Mouse (Mus musculus) neural tube, embryonic 10.5 days (tissue): ENCODE data around the gene Olfr325.
"Not testable (repeated sequence)": the region's sequence is repeated elsewhere in the genome, so short reads cannot be mapped to it uniquely, and the experiment has no call there.

Experiments
- DNase-seq: peaks from one replicate; pipeline ENCODE4 v3.0.0-alpha.2; 2017; ENCODE audit warnings: low spot score; ENCODE audit errors: extremely low spot score

The Olfr325 gene

DNA sequence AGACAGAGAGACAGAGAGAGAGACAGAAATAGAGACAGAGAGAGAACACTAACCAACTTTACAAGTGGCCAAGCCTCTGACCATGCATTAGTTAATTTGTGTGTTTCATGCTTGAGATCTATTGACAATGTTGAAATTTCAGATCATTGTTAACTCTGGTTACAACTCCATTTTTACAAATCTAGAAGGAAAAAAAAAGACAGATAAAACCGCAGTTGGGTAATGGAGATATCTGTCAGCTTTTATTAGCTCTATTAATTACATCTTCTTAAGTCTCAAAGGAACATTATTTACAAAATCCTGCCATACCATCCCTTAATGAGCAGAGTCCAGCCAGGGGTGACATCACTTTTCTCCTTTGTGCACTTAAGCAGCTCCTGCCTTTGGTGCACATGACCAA lies at the start of gene Olfr325:
TSS of gene Olfr325 (plus strand) at position 301 of the 400 bp plus-strand sequence.
- no peak for DNase-seq

DNA sequence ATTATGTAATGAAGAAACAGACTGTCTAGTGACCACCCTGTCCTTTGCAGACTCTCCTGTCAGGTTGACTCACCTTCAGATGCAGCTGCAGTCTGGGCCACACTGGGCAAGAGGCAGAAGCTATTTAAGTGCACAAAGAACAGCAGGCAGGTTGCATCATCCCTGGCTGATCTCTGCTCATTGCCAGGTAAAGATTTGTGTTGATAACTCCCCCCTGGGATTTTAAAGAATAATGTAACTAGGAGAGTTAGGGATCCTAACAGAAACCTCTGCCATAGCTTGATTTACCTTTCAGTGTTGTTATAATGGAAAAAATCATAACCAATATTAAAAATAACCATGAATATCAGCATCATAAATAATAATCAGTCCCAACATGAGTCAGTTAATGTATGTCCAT lies 42.8 kb upstream of the Olfr325 start, which contains the start of gene Olfr330:
TSS of gene Olfr330 (minus strand) at position 101 of the 400 bp plus-strand sequence.
- not testable (repeated sequence) for DNase-seq

DNA sequence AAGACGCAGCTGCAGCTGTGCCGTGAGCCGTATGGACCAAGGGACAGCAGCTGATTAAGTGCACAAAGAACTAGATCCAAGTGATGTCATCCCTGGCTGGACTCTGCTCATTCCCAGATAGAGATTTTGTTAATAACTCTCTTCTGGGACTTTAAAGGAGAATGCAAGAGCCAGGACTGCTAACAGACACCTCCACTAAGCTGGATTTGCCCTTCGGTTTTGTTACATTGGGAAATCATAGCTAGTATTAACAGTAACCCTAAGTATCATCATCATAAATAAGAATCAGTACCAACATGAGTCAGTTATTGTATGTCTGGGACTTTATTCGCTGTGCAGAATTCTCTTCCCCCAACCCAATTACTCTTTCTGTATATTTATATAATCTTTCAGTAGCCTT lies 31.2 kb upstream of the Olfr325 start, which contains the start of gene Olfr329-ps:
TSS of gene Olfr329-ps (minus strand) at position 101 of the 400 bp plus-strand sequence.
- no peak for DNase-seq

- DNase-seq, result no peak
These were observed 22.0 kb upstream of the Olfr325 start, which contains the start of gene Olfr328 for GRCm38 (mm10) chr11:58555536-58555935. Gene Olfr328, minus strand, starts transcription at chr11:58555636.

- no peak for DNase-seq
These were observed 7.1 kb upstream of the Olfr325 start, which contains the start of gene Olfr224 for GRCm38 (mm10) chr11:58570405-58570804. Gene Olfr224, minus strand, starts transcription at chr11:58570553.

DNA sequence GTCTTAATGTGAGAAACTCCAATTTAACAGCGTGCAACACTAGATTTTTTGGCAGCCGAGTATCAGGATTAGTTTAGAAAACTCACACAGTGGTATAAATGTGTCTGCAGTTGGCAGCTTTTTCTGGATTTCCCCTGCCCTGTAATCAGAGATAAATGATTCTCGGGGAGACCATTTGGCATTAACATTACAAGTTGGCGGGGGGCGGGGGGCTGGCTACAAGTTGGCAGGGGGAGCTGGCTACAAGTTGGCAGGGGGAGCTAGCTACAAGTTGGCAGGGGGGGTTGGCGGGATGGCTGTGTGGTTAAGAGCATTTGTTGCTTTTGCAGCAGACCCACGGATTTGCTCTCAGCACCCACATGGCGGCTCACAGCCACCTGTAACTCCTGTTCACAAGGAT lies 1.1 kb downstream of the Olfr325 start:
- DNase-seq, result no peak

DNA sequence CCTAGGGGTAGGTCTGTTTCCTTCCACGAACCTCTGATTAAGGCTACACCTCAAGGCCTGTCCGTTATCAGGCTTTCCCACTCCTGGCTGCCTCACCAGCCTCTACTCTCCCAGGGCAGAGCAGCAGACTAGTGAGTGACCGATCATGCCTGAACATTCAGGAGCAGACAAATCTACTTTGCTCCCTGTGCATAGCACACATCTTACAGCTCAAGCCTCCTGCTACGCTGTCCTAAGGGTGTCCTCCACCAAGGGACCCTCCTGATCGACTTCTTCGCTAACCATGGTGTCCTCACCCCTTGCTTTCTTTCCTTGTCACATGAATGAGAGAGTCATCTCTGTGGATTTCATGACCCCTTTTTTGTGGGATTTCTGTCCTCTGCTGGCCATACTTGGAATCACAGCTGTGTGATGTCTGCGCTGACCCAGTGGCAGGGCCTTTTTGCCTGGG lies 10.4 kb downstream of the Olfr325 start:
- peak; percentile 35 for DNase-seq

DNA sequence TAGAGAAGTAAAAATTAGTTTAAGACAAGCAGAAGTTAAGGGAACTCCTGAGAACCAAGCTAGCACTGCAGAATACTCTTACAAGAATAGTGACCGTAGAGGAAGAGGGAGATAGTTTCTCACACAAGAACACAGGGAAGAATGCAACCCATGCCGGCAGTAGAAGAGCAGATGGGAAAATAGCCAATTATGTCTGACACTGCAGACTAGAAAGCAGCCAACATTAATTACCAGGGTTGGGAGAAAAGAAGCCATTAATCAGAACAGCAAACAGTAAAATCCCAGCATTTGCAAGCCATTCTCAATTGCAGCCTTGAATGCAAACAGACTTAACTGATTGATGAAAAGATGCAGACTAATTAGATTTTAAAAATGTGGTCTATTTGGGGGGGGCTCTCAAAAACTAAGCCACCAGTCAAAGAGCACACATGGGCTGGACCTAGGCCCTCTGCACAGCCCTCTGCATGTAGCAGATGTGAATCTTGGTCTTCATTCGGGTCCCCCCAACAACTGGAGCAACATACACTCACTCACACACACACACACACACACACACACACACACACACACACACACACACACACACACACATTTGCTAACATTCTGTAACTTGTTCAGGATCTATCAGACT lies 11.2 kb downstream of the Olfr325 start:
- DNase-seq, result no peak

GRCm38 (mm10) chr11:58594814-58595213 lies 17.3 kb downstream of the Olfr325 start, which contains the start of gene Olfr324:
Gene Olfr324, plus strand, starts transcription at chr11:58595114.
- no peak for DNase-seq

- DNase-seq, result no peak
These were observed 20.3 kb downstream of the Olfr325 start for GRCm38 (mm10) chr11:58597837-58598236.

GRCm38 (mm10) chr11:58602062-58602461 lies 24.5 kb downstream of the Olfr325 start:
- DNase-seq, result no peak

- no peak for DNase-seq
These were observed 25.4 kb downstream of the Olfr325 start for GRCm38 (mm10) chr11:58602800-58603560.

DNA sequence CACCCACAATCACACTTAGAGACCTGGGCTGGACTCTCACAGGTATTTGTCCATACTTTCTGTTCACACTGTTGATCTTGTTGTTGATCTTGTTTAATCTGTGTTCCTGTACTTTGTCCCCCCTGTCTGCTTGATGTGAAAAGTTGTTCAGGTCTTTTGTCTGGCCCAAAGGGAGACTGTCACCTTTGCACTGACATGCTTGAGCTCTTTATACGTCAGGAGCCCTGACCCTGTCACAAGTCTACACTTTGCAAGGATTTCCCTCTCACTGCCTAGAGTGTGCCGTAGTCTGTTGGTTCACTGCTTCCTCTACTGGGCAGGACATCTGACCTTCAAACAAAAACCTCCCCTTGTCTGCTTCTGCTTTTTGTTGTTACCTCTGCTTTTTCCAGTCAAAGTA lies 27.2 kb downstream of the Olfr325 start:
- no peak for DNase-seq

GRCm38 (mm10) chr11:58605228-58605627 lies 27.7 kb downstream of the Olfr325 start:
- DNase-seq, result no peak

GRCm38 (mm10) chr11:58606177-58606919 lies 28.8 kb downstream of the Olfr325 start:
- DNase-seq, result no peak

- DNase-seq, result no peak
These were observed 29.5 kb downstream of the Olfr325 start for GRCm38 (mm10) chr11:58607030-58607429.

DNA sequence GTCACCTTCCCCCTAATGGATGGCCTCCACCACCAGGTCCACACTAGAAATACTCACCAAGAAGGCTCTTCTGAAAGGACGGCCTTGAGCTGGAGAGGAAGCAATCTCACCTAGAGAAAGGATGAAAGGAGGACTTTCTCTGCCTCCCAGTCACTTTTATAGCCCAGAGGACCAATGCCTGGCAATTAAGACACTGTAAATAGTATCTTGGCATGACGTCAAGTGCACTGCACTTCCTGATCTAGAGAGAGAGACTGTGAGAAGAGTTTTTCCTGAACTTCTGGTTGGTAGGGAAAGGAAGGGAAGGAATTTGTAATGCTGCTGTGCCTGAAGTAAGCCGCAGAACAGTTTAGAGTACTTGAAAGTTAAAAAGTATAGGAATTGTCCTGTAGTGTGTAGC lies 35.8 kb downstream of the Olfr325 start:
- no peak for DNase-seq

DNA sequence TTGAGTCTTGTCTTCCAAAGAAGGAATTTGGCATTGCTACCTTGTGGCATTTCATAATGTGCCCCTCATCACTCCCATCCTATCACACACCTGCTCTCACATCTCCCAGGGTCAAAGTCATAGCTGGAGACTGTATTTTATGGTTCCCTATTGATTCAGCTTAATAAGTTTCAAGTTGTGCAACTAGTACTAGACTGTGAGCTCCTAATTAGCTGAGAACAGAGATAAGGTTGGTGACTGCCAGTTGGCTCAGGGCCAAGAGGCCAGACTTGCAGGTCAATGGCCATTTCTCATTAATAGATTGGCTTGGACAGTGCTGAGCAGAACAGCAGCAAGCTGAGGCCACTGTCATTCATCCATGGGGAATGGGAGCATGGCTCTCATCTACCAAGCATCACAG lies 37.0 kb downstream of the Olfr325 start:
- DNase-seq, result no peak

GRCm38 (mm10) chr11:58615975-58616374 lies 38.4 kb downstream of the Olfr325 start, which contains the start of gene 2210407C18Rik:
Gene 2210407C18Rik, minus strand, starts transcription at chr11:58616075.
- DNase-seq, result no peak

- no peak for DNase-seq
These were observed 40.8 kb downstream of the Olfr325 start for GRCm38 (mm10) chr11:58618369-58618768.

GRCm38 (mm10) chr11:58618793-58619192 lies 41.3 kb downstream of the Olfr325 start:
- DNase-seq, result no peak

GRCm38 (mm10) chr11:58626146-58626545 lies 48.6 kb downstream of the Olfr325 start:
- DNase-seq, result no peak
